Comparison of ENCODE assay signal across 10 mouse cellular contexts in the genomic region with DNA sequence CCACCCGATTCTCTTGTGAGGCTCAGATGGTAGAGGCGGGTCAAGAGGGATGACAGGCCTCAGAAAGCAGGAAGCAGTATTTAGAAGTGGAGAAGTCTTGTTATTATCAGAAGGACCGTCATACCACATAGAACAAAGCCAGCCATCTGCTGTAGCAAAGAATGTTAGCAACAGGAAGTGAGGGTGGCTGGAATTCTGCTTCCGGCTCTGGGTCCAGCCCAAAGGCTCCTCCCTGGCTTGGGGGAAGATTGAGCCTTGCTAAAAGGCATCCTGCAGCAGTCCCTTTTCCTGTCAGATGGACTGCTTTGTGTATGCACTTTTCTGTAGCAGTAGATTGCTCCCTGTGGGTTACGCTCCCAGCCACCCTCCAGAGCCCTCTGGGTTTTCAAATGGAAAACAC.
A peak's percentile ranks its signal among the peaks of the same experiment; 100 is the strongest.
DNase-seq lines count a peak whose midpoint lies in the region; ATAC-seq and TF ChIP-seq lines count a peak whose summit lies in the region.
"Had no signal": no experiment of that assay in that cellular context is flagged by ENCODE, and none has a peak within 500 bp of the region (broad histone marks: within the 10 kb centered on the region; RNA-seq: fewer than 3 reads in every experiment).

No protein-coding gene starts in this region.

- ATAC-seq in megakaryocyte progenitor cell, adult 5-6 weeks (replicated peaks; ENCODE audit: poor library complexity), result peak; percentile 59

- no peaks in the 10 kb centered on the region for H3K27me3 ChIP-seq in kidney, adult 2 months (replicated peaks; ENCODE audit: control insufficient read depth, insufficient read depth, low read length)
- H3K27me3 ChIP-seq: liver, embryonic 13.5 days had no signal

- TF ChIP-seq POLR2A in kidney, adult 2 months (IDR thresholded peaks at IDR 0.05; ENCODE audit: low read depth, low read length), result no peak

- H3K27ac ChIP-seq in kidney, adult 2 months (ENCODE audit: insufficient read depth, low read depth, low read length), result no peak overlapping the region
- no peak overlapping the region for H3K27ac ChIP-seq in left cerebral cortex, adult 2 months
- H3K27ac ChIP-seq: liver, embryonic 13.5 days had no signal

- H3K4me3 ChIP-seq in kidney, adult 2 months (ENCODE audit: insufficient read depth, low read depth, low read length), result no peak overlapping the region
- no peak overlapping the region for H3K4me3 ChIP-seq in left cerebral cortex, adult 2 months
- H3K4me3 ChIP-seq: liver, embryonic 13.5 days had no signal

- no peaks in the 10 kb centered on the region for H3K36me3 ChIP-seq in kidney, adult 2 months (ENCODE audit: control insufficient read depth, insufficient read depth, low read length)
- H3K36me3 ChIP-seq: liver, embryonic 13.5 days had no signal

- H3K4me1 ChIP-seq in kidney, adult 2 months (ENCODE audit: control insufficient read depth, insufficient read depth, low read length), result no peaks in the 10 kb centered on the region
- H3K4me1 ChIP-seq: liver, embryonic 13.5 days had no signal

- intact Hi-C loops in left cerebral cortex, adult 2 months (cut with DNase I), result no loop called here

- WGBS in kidney, adult 2 months, result 66% methylated on average over 5 of the region's 5 CpGs

- no peak for TF ChIP-seq CTCF in kidney, adult 2 months (conservative IDR thresholded peaks at IDR 0.05; ENCODE audit: insufficient read depth, insufficient read length, low read depth, low read length)
- no peak for TF ChIP-seq CTCF in left cerebral cortex, adult 2 months (IDR thresholded peaks at IDR 0.05)

- peak; percentile 36 for DNase-seq in kidney, adult 2 months
- DNase-seq in kidney, adult 18-20 months, result no peak
- DNase-seq in heart, adult 8-10 months (ENCODE audit: low spot score), result peak; percentile 55
- DNase-seq in kidney, postnatal 25 days, result peak; percentile 16 to 48
- no peak for DNase-seq in left cerebral cortex, adult 2 months (ENCODE audit: extremely low spot score in 1 of 2, low spot score in 2 of 2)
- DNase-seq in layer of hippocampus, adult 18-20 months (ENCODE audit: low spot score in 2 of 2), result no peak
- DNase-seq in gastrocnemius, adult 8-10 months (ENCODE audit: low spot score in 2 of 2), result no peak
- DNase-seq: liver, embryonic 13.5 days; thymus, postnatal 4 days had no signal

Comparison
In these comparisons a context has a peak if more than half of its experiments do, and no peak if none do; other contexts are left out.
1. DNase-seq: peak in kidney, adult 2 months (single experiment), heart, adult 8-10 months (single experiment) and kidney, postnatal 25 days (2 of 2); none in kidney, adult 18-20 months (single experiment), left cerebral cortex, adult 2 months (0 of 2), layer of hippocampus, adult 18-20 months (0 of 2) and gastrocnemius, adult 8-10 months (0 of 2).